Mouse (Mus musculus) cerebellum, adult 9-10 months (tissue): ENCODE results near the gene Ahctf1.
A peak's percentile ranks its signal among the peaks of the same experiment; 100 is the strongest.
"Not testable (repeated sequence)": the region's sequence is repeated elsewhere in the genome, so short reads cannot be mapped to it uniquely, and the experiment has no call there.

Source experiments
- DNase-seq: peaks from one replicate; pipeline ENCODE4 v3.0.0; 2022

The Ahctf1 gene

GRCm38 (mm10) chr1:179803513-179804139 lies at the start of gene Ahctf1:
Gene Ahctf1, minus strand, starts transcription at chr1:179803680.
- peak; percentile 99 for DNase-seq

GRCm38 (mm10) chr1:179847759-179848389 lies 44.4 kb upstream of the Ahctf1 start:
- peak; percentile 86 for DNase-seq

GRCm38 (mm10) chr1:179847173-179847572 lies 43.7 kb upstream of the Ahctf1 start:
- DNase-seq: no peak

GRCm38 (mm10) chr1:179845832-179846499 lies 42.5 kb upstream of the Ahctf1 start:
- no peak for DNase-seq

GRCm38 (mm10) chr1:179844894-179845293 lies 41.4 kb upstream of the Ahctf1 start:
- peak; percentile 70 for DNase-seq

GRCm38 (mm10) chr1:179843981-179844380 lies 40.5 kb upstream of the Ahctf1 start:
- no peak for DNase-seq

GRCm38 (mm10) chr1:179842568-179842967 lies 39.1 kb upstream of the Ahctf1 start:
- no peak for DNase-seq

- no peak for DNase-seq
Observed at GRCm38 (mm10) chr1:179836426-179837404, 33.2 kb upstream of the Ahctf1 start.

GRCm38 (mm10) chr1:179835753-179836425 lies 32.4 kb upstream of the Ahctf1 start:
- DNase-seq: no peak

GRCm38 (mm10) chr1:179833596-179833995 lies 30.1 kb upstream of the Ahctf1 start:
- no peak for DNase-seq

GRCm38 (mm10) chr1:179832710-179833240 lies 29.3 kb upstream of the Ahctf1 start:
- DNase-seq: no peak

GRCm38 (mm10) chr1:179828900-179829299 lies 25.4 kb upstream of the Ahctf1 start:
- no peak for DNase-seq

- DNase-seq: no peak
Observed at GRCm38 (mm10) chr1:179828051-179828450, 24.6 kb upstream of the Ahctf1 start.

GRCm38 (mm10) chr1:179824549-179824948 lies 21.1 kb upstream of the Ahctf1 start:
- DNase-seq: no peak

- not testable (repeated sequence) for DNase-seq
Observed at GRCm38 (mm10) chr1:179818490-179819278, 15.2 kb upstream of the Ahctf1 start.

GRCm38 (mm10) chr1:179814616-179815015 lies 11.1 kb upstream of the Ahctf1 start:
- no peak for DNase-seq

- DNase-seq: no peak
Observed at GRCm38 (mm10) chr1:179813385-179813784, 9.9 kb upstream of the Ahctf1 start.

GRCm38 (mm10) chr1:179808300-179808699 lies 4.8 kb upstream of the Ahctf1 start:
- no peak for DNase-seq

- DNase-seq: no peak
Observed at GRCm38 (mm10) chr1:179807468-179807867, 4.0 kb upstream of the Ahctf1 start.

- no peak for DNase-seq
Observed at GRCm38 (mm10) chr1:179805751-179806150, 2.3 kb upstream of the Ahctf1 start.
